Mouse (Mus musculus) common myeloid progenitor, adult 5-6 weeks (primary cell): ENCODE results near the gene Cdk8. TPM values are rescaled to one million over a fixed set of nuclear protein-coding genes. Genes with fewer than 3 reads are reported as not detected.
"Not testable (repeated sequence)": the region's sequence is repeated elsewhere in the genome, so short reads cannot be mapped to it uniquely, and the experiment has no call there.

Source experiments
- ATAC-seq: replicated peaks from 2 replicates; pipeline ENCODE4 v1.8.0; 2016; ENCODE audit warnings: low read depth, mild to moderate bottlenecking, moderate TSS enrichment, inconsistent platforms; ENCODE audit not compliant: poor library complexity, severe bottlenecking
- total RNA-seq: library from RNA; stranded (forward); fragments of 200-1000, 187-1606 nt; gene quantifications from 2 replicates; pipeline ENCODE4 v1.2.3, GENCODE M21; 2017

The Cdk8 gene
- 44.0 and 46.9 TPM in 2 replicates for total RNA-seq

GRCm38 (mm10) chr5:146230864-146231654 lies at the start of gene Cdk8:
Gene Cdk8, plus strand, starts transcription at chr5:146231230.
- ATAC-seq = peak; percentile 84

- ATAC-seq = not testable (repeated sequence)
Measured at GRCm38 (mm10) chr5:146185204-146185603, 45.8 kb upstream of the Cdk8 start, which contains the start of gene 1700001J03Rik. Gene 1700001J03Rik, minus strand, starts transcription at chr5:146185304.

GRCm38 (mm10) chr5:146187441-146187840 lies 43.6 kb upstream of the Cdk8 start:
- 0 out of 2 replicates have a peak, but pooled peaks have one; percentile 72 for ATAC-seq

GRCm38 (mm10) chr5:146188144-146188543 lies 42.9 kb upstream of the Cdk8 start:
- ATAC-seq = 0 out of 2 replicates have a peak, but pooled peaks have one; percentile 50

GRCm38 (mm10) chr5:146188712-146189111 lies 42.3 kb upstream of the Cdk8 start:
- no peak for ATAC-seq

GRCm38 (mm10) chr5:146190093-146190492 lies 40.9 kb upstream of the Cdk8 start:
- ATAC-seq = no peak

GRCm38 (mm10) chr5:146190501-146191269 lies 40.3 kb upstream of the Cdk8 start:
- ATAC-seq = no peak

GRCm38 (mm10) chr5:146193360-146193759 lies 37.7 kb upstream of the Cdk8 start:
- ATAC-seq = no peak

- no peak for ATAC-seq
Measured at GRCm38 (mm10) chr5:146199073-146199472, 32.0 kb upstream of the Cdk8 start.

GRCm38 (mm10) chr5:146199540-146199939 lies 31.5 kb upstream of the Cdk8 start:
- ATAC-seq = peak; percentile 82

GRCm38 (mm10) chr5:146200580-146200979 lies 30.4 kb upstream of the Cdk8 start:
- ATAC-seq = no peak

GRCm38 (mm10) chr5:146203921-146204320 lies 27.1 kb upstream of the Cdk8 start:
- ATAC-seq = peak; percentile 73

GRCm38 (mm10) chr5:146205537-146205936 lies 25.5 kb upstream of the Cdk8 start:
- ATAC-seq = no peak

- ATAC-seq = peak; percentile 61
Measured at GRCm38 (mm10) chr5:146220501-146220878, 10.5 kb upstream of the Cdk8 start.

- peak; percentile 98 for ATAC-seq
Measured at GRCm38 (mm10) chr5:146220879-146221714, 9.9 kb upstream of the Cdk8 start, which contains the start of gene Rnf6. Gene Rnf6, minus strand, starts transcription at chr5:146221555.

- no peak for ATAC-seq
Measured at GRCm38 (mm10) chr5:146221722-146222121, 9.3 kb upstream of the Cdk8 start.

GRCm38 (mm10) chr5:146223786-146224185 lies 7.2 kb upstream of the Cdk8 start:
- no peak for ATAC-seq

GRCm38 (mm10) chr5:146227496-146227895 lies 3.5 kb upstream of the Cdk8 start:
- ATAC-seq = no peak

GRCm38 (mm10) chr5:146229869-146230650 lies 970 bp upstream of the Cdk8 start:
- ATAC-seq = no peak
